Mouse (Mus musculus) large intestine, adult 2 months (tissue): ENCODE measurements at regions not wholly inside any gene's neighbourhood (a gene's known extent, or its start where the extent isn't known, plus 50 kb on each side); places are given as distances from the start of the nearest gene placed in this dataset.
"Not testable (repeated sequence)": the region's sequence is repeated elsewhere in the genome, so short reads cannot be mapped to it uniquely, and the experiment has no call there.

ENCODE experiments used
- DNase-seq: peaks from one replicate; pipeline ENCODE4 v3.0.0-alpha.2; 2012; ENCODE audit warnings: low read depth, low spot score
- WGBS: fragments of 180-500 bp; shearing (Covaris S2); methylation state at CpG from one replicate; pipeline ENCODE4 v1.1.7; 2018; 5-methylcytosine and 5-hydroxymethylcytosine counted together

DNA sequence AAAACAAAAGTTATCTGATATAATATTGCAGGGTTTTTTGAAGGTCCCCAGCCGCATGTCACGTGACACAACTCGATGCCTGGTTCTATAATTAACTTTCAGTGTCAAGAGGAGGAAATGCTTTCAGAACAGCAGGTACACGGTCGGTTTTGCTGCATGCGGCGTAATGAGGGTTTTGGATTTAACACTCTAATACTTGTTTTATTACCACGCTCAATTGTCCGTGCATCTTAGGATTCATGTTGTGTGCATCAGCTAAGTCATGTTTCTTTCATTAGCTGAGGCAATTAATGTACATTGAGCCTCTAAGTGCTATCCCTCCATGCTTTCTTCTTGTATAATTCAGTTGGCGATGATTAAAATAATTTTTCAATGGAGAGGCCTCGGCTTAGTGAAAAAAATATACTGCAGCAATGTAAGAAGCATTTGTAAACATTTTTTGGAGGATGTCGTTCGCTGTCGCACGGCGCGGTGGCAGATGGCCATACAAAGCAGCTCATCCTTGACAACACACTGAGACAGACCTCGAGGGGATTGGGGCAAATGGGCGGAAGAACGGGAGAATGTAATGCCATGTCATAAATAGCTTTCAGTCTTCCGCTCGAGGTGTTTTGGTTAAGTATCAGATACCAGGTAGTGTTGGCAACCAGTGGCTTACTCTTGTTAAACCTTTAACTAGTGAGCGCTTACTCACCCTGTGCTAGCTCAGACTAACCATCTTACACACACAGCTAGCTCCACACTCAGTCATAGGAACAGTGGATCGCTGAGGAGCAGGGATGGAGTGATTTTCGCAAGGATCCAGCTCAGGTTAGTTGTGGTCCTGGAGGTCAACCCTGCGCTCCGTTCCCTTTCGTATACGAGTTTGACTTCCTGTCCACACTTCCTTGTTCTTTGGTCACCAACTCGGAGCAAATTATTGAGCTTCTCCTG lies 130.2 kb upstream of the Rhobtb1 start:
- WGBS: 61% methylated on average over 30 of the region's 30 CpGs
- no peak for DNase-seq

GRCm38 (mm10) chr10:69033410-69033809 lies 117.8 kb upstream of the Rhobtb1 start:
- WGBS: 77% methylated on average over 9 of the region's 9 CpGs

DNA sequence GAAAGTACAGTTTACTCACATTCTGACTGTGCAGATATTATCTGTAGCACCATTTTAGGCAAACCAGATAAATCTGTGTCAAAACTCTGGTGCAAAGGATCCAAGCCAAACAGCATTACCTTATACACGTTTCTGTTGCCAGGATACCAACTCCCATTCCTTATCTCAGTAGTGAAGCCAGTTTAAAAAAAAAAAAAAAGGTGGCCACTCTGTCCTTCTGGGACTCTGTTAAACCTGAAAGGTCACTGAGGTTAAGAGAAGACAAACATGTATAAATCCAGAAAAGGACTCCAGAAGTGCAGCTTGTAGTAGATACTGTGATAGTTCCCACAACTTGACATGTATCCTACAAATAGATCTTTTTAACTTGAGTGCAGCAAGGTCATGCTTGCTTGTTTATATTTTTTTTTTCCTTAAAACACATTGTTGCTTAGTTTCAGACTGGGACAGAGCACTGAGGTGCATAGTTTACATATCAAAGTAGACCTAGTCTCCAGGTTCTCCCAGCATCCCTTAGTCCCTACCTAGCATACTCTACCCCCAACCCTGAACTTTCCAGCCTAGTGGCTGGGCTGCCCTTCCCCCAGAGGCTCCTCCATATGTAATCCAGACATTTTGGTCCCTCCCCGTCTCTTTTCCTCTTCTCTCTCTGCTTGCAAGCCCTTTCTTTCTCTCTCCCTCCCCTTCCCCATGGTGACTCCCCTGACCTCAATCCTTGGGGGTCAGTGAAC lies 116.7 kb upstream of the Rhobtb1 start:
- DNase-seq: no peak
- WGBS: 51% methylated on average over 2 of the region's 2 CpGs

More at GRCm38 (mm10) chr10:69033410-69033809, 117.8 kb upstream of the Rhobtb1 start:
- no peak for DNase-seq

DNA sequence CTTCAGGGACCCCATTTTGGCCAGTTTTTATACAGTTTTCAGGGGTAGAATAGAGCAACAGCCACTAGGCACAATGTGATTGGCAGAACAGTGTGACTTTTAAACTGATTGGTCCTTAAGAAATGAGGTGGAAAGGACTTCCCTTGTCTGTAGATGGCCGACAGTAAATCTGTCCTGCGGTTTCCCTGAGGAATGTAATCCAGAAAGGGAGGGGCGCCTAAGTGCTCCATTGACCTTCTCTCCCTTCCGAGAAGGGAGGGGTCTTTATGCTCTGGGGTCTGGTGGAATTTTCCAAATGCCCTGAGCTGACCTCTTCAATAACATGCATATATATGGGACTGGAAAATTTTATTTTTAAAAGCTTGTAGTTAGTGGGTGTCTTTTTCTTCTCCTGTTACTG lies 115.7 kb upstream of the Rhobtb1 start:
- not testable (repeated sequence) for DNase-seq
- WGBS: 79% methylated on average over 4 of the region's 4 CpGs

DNA sequence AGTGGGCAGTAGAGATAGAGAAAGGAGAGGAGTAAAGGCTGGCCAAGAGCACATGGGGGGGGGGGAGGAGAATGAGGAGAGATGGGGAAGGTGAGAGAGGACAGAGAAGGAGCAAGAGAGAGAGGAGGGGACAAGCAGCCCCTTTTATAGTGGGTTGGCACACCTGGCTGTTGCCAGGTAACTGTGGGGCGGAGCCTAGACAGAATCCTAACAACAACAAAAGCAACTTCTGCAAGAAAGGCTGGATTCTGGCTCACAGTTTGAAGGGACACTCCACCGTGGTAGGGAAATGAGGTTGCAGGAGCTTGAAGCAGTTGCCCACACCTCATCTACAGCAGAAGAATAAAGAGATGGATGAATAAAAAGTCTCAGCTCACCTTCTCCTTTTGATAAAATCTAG lies 115.1 kb upstream of the Rhobtb1 start:
- WGBS: 84% methylated on average over 2 of the region's 2 CpGs
- no peak for DNase-seq

GRCm38 (mm10) chr10:69044171-69044651 lies 107.0 kb upstream of the Rhobtb1 start:
- no peak for DNase-seq
- WGBS: 48% methylated on average over 12 of the region's 12 CpGs

DNA sequence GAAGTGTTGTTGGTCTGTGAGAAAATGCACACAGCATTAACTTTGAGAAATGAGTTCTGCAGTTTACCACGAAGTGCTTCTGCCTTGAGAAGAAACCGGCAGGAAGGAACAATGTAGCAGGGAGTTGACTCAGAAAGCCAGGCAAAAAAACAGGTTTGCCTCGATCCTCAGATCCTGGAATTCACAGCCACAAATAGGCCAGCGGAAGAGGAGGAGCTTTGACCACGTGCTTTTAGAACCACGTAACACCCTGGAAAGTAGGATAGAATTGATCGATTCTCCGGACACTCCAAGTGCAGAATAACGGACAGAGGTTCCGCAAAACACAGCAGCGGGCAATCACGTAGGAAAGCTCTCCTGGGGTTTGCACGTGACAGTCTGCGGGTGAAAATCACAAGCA lies 106.0 kb upstream of the Rhobtb1 start:
- no peak for DNase-seq
- WGBS: 77% methylated on average over 14 of the region's 14 CpGs

GRCm38 (mm10) chr10:69046008-69046555 lies 105.2 kb upstream of the Rhobtb1 start:
- whole genome bisulfite sequencing: 27% methylated on average over 10 of the region's 10 CpGs
- no peak for DNase-seq

DNA sequence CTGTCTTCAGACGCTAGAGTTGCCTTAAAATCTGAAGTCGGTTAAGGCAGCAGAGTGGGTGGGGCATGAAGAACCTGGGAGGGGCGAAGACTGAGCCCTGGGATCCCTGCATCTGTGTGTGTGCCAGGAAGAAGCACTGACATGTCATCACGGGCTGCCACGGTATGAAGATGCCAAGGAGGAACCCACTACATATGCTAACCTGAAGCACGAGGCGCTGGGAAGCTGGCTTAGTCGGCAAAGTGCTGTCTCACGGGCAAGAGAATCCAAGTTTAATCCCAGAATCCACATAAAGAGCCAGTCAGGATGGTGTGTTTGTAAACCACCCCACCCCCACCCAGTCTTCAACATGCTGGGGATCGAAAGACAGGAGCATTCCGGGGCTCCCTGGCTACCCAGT lies 73.2 kb upstream of the Rhobtb1 start:
- no peak for DNase-seq
- 73% methylated on average over 11 of the region's 11 CpGs for WGBS

DNA sequence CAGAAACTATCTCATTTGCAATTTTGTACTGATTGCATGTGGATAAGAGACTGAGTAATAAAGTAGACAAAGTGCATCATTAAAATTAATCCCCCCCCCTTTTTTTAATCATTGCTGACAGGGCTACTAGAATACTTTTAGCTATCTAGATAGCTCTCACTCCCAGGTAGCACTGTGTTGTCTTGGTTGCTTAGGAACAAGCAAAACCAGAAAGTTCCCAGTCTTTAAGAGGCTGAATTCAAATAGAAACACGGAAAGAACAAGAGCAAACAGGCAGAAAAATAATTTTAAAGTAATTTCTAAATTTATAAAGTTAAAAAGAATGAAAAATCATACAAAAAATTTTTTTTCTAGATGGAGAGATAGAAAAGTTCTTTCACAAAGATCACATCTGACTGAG lies 65.0 kb upstream of the Rhobtb1 start:
- DNase-seq: no peak
- WGBS: 57% methylated on average over 1 of the region's 1 CpGs

DNA sequence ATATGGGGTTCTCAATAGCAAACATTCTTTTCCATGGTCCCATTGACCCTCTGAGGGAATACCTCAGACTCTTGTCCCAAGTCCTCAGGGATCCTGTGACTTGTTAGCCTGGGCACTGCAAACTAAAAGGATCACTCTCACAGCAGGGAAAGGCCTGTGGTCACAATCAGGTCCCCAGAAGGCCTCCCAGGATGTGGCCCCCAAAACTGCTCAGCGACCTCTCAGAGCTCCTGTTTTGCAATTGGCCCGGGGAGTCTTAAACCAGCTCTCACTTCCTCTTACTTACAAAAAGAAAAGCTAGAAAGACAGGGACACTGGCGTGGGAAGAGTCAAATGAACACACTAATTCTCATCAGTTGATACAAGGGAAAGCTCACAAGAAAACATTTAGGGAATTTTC lies 59.4 kb upstream of the Rhobtb1 start:
- WGBS: 83% methylated on average over 3 of the region's 3 CpGs
- no peak for DNase-seq

GRCm38 (mm10) chr10:69100021-69100420 lies 51.2 kb upstream of the Rhobtb1 start:
- WGBS: 92% methylated on average over 3 of the region's 3 CpGs
- DNase-seq: no peak

GRCm38 (mm10) chr10:69100742-69101141 lies 50.5 kb upstream of the Rhobtb1 start:
- whole genome bisulfite sequencing: 70% methylated on average over 16 of the region's 16 CpGs
- not testable (repeated sequence) for DNase-seq
